Mouse (Mus musculus) embryonic facial prominence, embryonic 12.5 days (tissue): ENCODE measurements at regions not wholly inside any gene's neighbourhood (a gene's known extent, or its start where the extent isn't known, plus 50 kb on each side); places are given as distances from the start of the nearest gene placed in this dataset.

Source experiments
- ATAC-seq: fragments of 200-750 bp; cut with Nextera tagmentation; 2 replicates; pipeline ENCODE4 v1.8.0; 2017; ENCODE audit not compliant: insufficient number of reproducible peaks, insufficient read depth, low FRiP score, low TSS enrichment
- H3K27ac ChIP-seq: fragments of 300-500 bp; sonication (generic); 2 replicates; pipeline ENCODE4 v1.5.1; 2016; ENCODE audit warnings: mild to moderate bottlenecking
- H3K27me3 ChIP-seq: fragments of 300-500 bp; sonication (generic); 2 replicates; pipeline ENCODE4 v1.6.1; 2016; ENCODE audit warnings: mild to moderate bottlenecking, moderate library complexity
- H3K36me3 ChIP-seq: fragments of 300-500 bp; sonication (generic); 2 replicates; pipeline ENCODE4 v1.6.1; 2016; ENCODE audit warnings: mild to moderate bottlenecking
- H3K4me1 ChIP-seq: fragments of 300-500 bp; sonication (generic); 2 replicates; pipeline ENCODE4 v1.6.1; 2016
- H3K4me2 ChIP-seq: fragments of 300-500 bp; sonication (generic); replicated peaks from 2 replicates; pipeline ENCODE4 v1.6.1; 2016; ENCODE audit warnings: mild to moderate bottlenecking, moderate library complexity
- H3K4me3 ChIP-seq: fragments of 300-500 bp; sonication (generic); 2 replicates; pipeline ENCODE4 v1.5.1; 2016; ENCODE audit warnings: mild to moderate bottlenecking
- H3K9ac ChIP-seq: fragments of 300-500 bp; sonication (generic); 2 replicates; pipeline ENCODE4 v1.6.1; 2016; ENCODE audit warnings: mild to moderate bottlenecking, moderate library complexity
- H3K9me3 ChIP-seq: fragments of 300-500 bp; sonication (generic); 2 replicates; pipeline ENCODE4 v1.6.1; 2016; ENCODE audit warnings: mild to moderate bottlenecking, moderate library complexity
- WGBS: fragments of 180-500 bp; shearing (Covaris S2); methylation state at CpG from one replicate; pipeline ENCODE4 v1.1.7; 2016; 5-methylcytosine and 5-hydroxymethylcytosine counted together

- 0 out of 2 replicates have a peak, but pooled peaks cover 7% of the 10 kb centered on the region for H3K4me1 ChIP-seq
- WGBS = 46% methylated on average over 11 of the region's 11 CpGs
Observed at GRCm38 (mm10) chr16:42745943-42746675, 129.6 kb upstream of the Zbtb20 start.

GRCm38 (mm10) chr16:42743538-42743937, 132.1 kb upstream of the Zbtb20 start:
- Histone ChIP-seq H3K36me3 (no peaks in the 10 kb centered on the region), H3K4me1 (0 out of 2 replicates have a peak, but pooled peaks cover 7% of the 10 kb centered on the region), H3K4me3 (no peak overlapping the region), H3K27ac (no peak overlapping the region), H3K9me3 (no peaks in the 10 kb centered on the region), H3K4me2 (no peak overlapping the region), H3K9ac (no peak overlapping the region), H3K27me3 (no peaks in the 10 kb centered on the region)
- ATAC-seq = no peak
- 61% methylated on average over 1 of the region's 1 CpGs for WGBS

More at GRCm38 (mm10) chr16:42745943-42746675, 129.6 kb upstream of the Zbtb20 start:
- 0 out of 2 replicates have a peak overlapping the region, but pooled peaks have one; percentile 30 for H3K27ac ChIP-seq
- no peaks in the 10 kb centered on the region for H3K27me3 ChIP-seq
- peak overlapping the region; percentile 22; the same call in 1 of the 2 replicates for H3K4me2 ChIP-seq
- H3K4me3 ChIP-seq = no peak overlapping the region
- no peak for ATAC-seq
- no peak overlapping the region for H3K9ac ChIP-seq
- H3K36me3 ChIP-seq = no peaks in the 10 kb centered on the region
- H3K9me3 ChIP-seq = no peaks in the 10 kb centered on the region

- H3K27me3 ChIP-seq = no peaks in the 10 kb centered on the region
- no peak overlapping the region for H3K27ac ChIP-seq
- 73% methylated on average over 2 of the region's 2 CpGs for WGBS
- H3K4me2 ChIP-seq = no peak overlapping the region
- ATAC-seq = no peak
- no peaks in the 10 kb centered on the region for H3K36me3 ChIP-seq
- 0 out of 2 replicates have a peak, but pooled peaks cover 7% of the 10 kb centered on the region for H3K4me1 ChIP-seq
- H3K9ac ChIP-seq = no peak overlapping the region
- no peak overlapping the region for H3K4me3 ChIP-seq
- H3K9me3 ChIP-seq = no peaks in the 10 kb centered on the region
Observed at GRCm38 (mm10) chr16:42743120-42743519, 132.6 kb upstream of the Zbtb20 start.

GRCm38 (mm10) chr16:42727826-42728225, 147.9 kb upstream of the Zbtb20 start:
- H3K4me1 ChIP-seq = no peaks in the 10 kb centered on the region
- no peak overlapping the region for H3K4me2 ChIP-seq
- H3K9ac ChIP-seq = no peak overlapping the region
- H3K27ac ChIP-seq = no peak overlapping the region
- no peaks in the 10 kb centered on the region for H3K9me3 ChIP-seq
- H3K27me3 ChIP-seq = no peaks in the 10 kb centered on the region
- H3K36me3 ChIP-seq = no peaks in the 10 kb centered on the region
- 92% methylated on average over 7 of the region's 7 CpGs for WGBS
- no peak for ATAC-seq
- no peak overlapping the region for H3K4me3 ChIP-seq

GRCm38 (mm10) chr16:42719915-42720314, 155.8 kb upstream of the Zbtb20 start:
- H3K9ac ChIP-seq = no peak overlapping the region
- no peak overlapping the region for H3K4me2 ChIP-seq
- H3K4me1 ChIP-seq = peaks cover 9% of the 10 kb centered on the region; the same call in 1 of the 2 replicates
- no peaks in the 10 kb centered on the region for H3K9me3 ChIP-seq
- ATAC-seq = no peak
- WGBS = 81% methylated on average over 3 of the region's 3 CpGs
- no peak overlapping the region for H3K27ac ChIP-seq
- H3K36me3 ChIP-seq = no peaks in the 10 kb centered on the region
- H3K27me3 ChIP-seq = no peaks in the 10 kb centered on the region
- no peak overlapping the region for H3K4me3 ChIP-seq

GRCm38 (mm10) chr16:42718452-42718851, 157.2 kb upstream of the Zbtb20 start:
- no peak overlapping the region for H3K9ac ChIP-seq
- no peaks in the 10 kb centered on the region for H3K27me3 ChIP-seq

GRCm38 (mm10) chr16:42717828-42718412, 157.8 kb upstream of the Zbtb20 start:
- H3K36me3 ChIP-seq = no peaks in the 10 kb centered on the region
- ATAC-seq = no peak
- peaks cover 9% of the 10 kb centered on the region; the same call in 1 of the 2 replicates for H3K4me1 ChIP-seq
- H3K27me3 ChIP-seq = no peaks in the 10 kb centered on the region
- no peak overlapping the region for H3K4me2 ChIP-seq
- H3K27ac ChIP-seq = no peak overlapping the region
- 69% methylated on average over 7 of the region's 7 CpGs for WGBS
- H3K9me3 ChIP-seq = no peaks in the 10 kb centered on the region
- H3K9ac ChIP-seq = no peak overlapping the region
- H3K4me3 ChIP-seq = no peak overlapping the region

More at GRCm38 (mm10) chr16:42718452-42718851, 157.2 kb upstream of the Zbtb20 start:
- H3K4me3 ChIP-seq = no peak overlapping the region
- no peak overlapping the region for H3K4me2 ChIP-seq
- no peaks in the 10 kb centered on the region for H3K9me3 ChIP-seq
- no peak overlapping the region for H3K27ac ChIP-seq
- 80% methylated on average over 7 of the region's 7 CpGs for WGBS
- ATAC-seq = no peak
- peaks cover 9% of the 10 kb centered on the region; the same call in 1 of the 2 replicates for H3K4me1 ChIP-seq
- no peaks in the 10 kb centered on the region for H3K36me3 ChIP-seq

GRCm38 (mm10) chr16:42717075-42717827, 158.4 kb upstream of the Zbtb20 start:
- Histone ChIP-seq H3K4me1 (peaks cover 9% of the 10 kb centered on the region; the same call in 1 of the 2 replicates), H3K9me3 (no peaks in the 10 kb centered on the region), H3K36me3 (no peaks in the 10 kb centered on the region), H3K27ac (no peak overlapping the region), H3K27me3 (no peaks in the 10 kb centered on the region), H3K4me3 (no peak overlapping the region), H3K9ac (no peak overlapping the region), H3K4me2 (no peak overlapping the region)
- ATAC-seq = no peak
- WGBS = 80% methylated on average over 9 of the region's 9 CpGs

- Histone ChIP-seq H3K27ac (no peak overlapping the region), H3K4me3 (no peak overlapping the region), H3K9ac (no peak overlapping the region), H3K9me3 (no peaks in the 10 kb centered on the region), H3K36me3 (no peaks in the 10 kb centered on the region), H3K27me3 (no peaks in the 10 kb centered on the region), H3K4me1 (no peaks in the 10 kb centered on the region), H3K4me2 (no peak overlapping the region)
- no peak for ATAC-seq
- 14% methylated on average over 4 of the region's 4 CpGs for WGBS
Observed at GRCm38 (mm10) chr16:42702676-42703075, 173.0 kb upstream of the Zbtb20 start.

- H3K27me3 ChIP-seq = no peaks in the 10 kb centered on the region
- H3K9ac ChIP-seq = no peak overlapping the region
- ATAC-seq = no peak
- H3K9me3 ChIP-seq = no peaks in the 10 kb centered on the region
- H3K4me2 ChIP-seq = no peak overlapping the region
- H3K36me3 ChIP-seq = no peaks in the 10 kb centered on the region
- 78% methylated on average over 3 of the region's 3 CpGs for WGBS
- no peak overlapping the region for H3K27ac ChIP-seq
- H3K4me3 ChIP-seq = no peak overlapping the region
- H3K4me1 ChIP-seq = no peaks in the 10 kb centered on the region
Observed at GRCm38 (mm10) chr16:42681196-42681595, 194.5 kb upstream of the Zbtb20 start.

GRCm38 (mm10) chr16:42677211-42677610, 198.5 kb upstream of the Zbtb20 start:
- Histone ChIP-seq H3K9ac (no peak overlapping the region), H3K4me2 (no peak overlapping the region), H3K27me3 (no peaks in the 10 kb centered on the region), H3K36me3 (no peaks in the 10 kb centered on the region), H3K9me3 (no peaks in the 10 kb centered on the region), H3K27ac (0 out of 2 replicates have a peak overlapping the region, but pooled peaks have one; percentile 23), H3K4me1 (no peaks in the 10 kb centered on the region), H3K4me3 (no peak overlapping the region)
- no peak for ATAC-seq
- WGBS = 74% methylated on average over 5 of the region's 5 CpGs
